Mouse (Mus musculus) heart, adult 9 months (tissue): Measurements from ENCODE around the gene Nipal4.

Experiments
- DNase-seq, 2 experiments: peaks; one replicate each; pipeline ENCODE4 v3.0.0; 2022; ENCODE audit warnings: low spot score in 2 of 2

Gene Nipal4

GRCm38 (mm10) chr11:46115411-46116173, 50.7 kb downstream of the Nipal4 start:
- no peak for DNase-seq

DNA sequence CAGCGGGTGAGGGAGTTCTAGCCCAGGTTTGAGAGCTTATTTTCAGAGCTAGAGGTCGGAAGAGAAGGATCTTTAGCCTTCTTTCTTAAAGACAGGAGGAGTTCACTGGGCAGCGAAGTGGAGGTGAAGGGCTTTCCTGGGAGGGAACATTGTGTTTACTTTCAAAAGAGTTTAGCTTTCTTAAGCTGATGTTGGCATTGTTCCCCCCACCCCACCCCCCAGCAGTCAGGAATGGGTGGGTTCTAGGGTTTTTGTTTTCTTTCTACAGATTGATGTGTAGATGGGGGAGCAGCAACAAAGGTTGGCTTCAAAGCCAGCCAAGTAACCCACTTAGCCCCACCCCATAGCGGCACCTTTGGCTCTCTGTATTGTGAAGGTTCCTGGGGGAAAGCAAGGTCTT, 51.3 kb downstream of the Nipal4 start:
- DNase-seq = no peak

GRCm38 (mm10) chr11:46114221-46114620, 52.1 kb downstream of the Nipal4 start:
- DNase-seq = no peak

GRCm38 (mm10) chr11:46113211-46113610, 53.1 kb downstream of the Nipal4 start:
- DNase-seq = peak; percentile 60 to 68

DNA sequence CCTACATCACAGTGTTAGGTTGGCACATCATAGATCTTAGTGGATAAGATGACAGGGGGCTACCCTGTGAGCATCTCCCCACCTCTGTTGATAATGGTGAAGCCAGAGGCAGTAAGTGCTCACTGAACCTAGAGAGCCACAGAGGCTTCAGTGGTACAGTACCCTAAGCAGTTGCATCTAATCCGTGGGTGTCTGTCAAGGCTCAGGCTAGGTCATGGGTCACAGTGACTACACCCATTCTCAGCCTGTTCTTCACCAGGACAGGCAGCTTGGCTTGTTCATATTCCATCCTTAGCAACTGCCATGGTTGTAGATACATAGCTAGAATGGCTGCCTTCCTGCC, 55.4 kb downstream of the Nipal4 start:
- DNase-seq = no peak

GRCm38 (mm10) chr11:46110156-46110944, 56.0 kb downstream of the Nipal4 start:
- peak; percentile 77 to 79 for DNase-seq

DNA sequence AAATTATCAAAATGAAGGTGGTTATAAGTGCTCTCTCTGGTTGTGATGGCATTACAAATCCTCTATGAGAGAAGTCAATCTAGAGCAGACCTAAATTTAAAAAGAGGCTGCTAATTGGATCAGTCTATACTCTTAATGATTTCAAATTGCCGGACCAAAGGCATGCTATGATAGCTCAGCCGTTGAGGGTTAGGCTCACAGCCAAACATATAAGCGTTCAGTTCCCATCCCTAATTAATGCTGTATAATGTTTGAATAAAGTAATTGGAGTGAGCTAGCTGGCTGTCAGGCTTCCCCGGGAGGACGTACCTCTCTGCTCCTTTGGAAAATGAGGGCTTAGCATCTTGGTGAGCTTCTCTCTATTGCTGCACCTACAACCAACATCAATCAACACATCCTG, 57.1 kb downstream of the Nipal4 start:
- DNase-seq = no peak

GRCm38 (mm10) chr11:46107046-46107445, 59.3 kb downstream of the Nipal4 start:
- no peak for DNase-seq

- peak; percentile 66 to 81 for DNase-seq
Measured at GRCm38 (mm10) chr11:46102107-46102506, 64.2 kb downstream of the Nipal4 start.
